Mouse (Mus musculus) forebrain, embryonic 14.5 days (tissue): ENCODE data around the gene Trim13. TPM values are rescaled to one million over a fixed set of nuclear protein-coding genes. Genes with fewer than 3 reads are reported as not detected.
A peak's percentile ranks its signal among the peaks of the same experiment; 100 is the strongest.
"Not testable (repeated sequence)": the region's sequence is repeated elsewhere in the genome, so short reads cannot be mapped to it uniquely, and the experiment has no call there.

Experiments
- ATAC-seq: fragments of 200-750 bp; cut with Nextera tagmentation; 2 replicates; pipeline ENCODE4 v1.8.0; 2017; ENCODE audit warnings: mild to moderate bottlenecking, moderate library complexity
- DNase-seq: peaks from one replicate; pipeline ENCODE4 v3.0.0-alpha.2; 2015; ENCODE audit warnings: low spot score
- H3K27ac ChIP-seq: fragments of 300-500 bp; sonication (generic); 2 replicates; pipeline ENCODE4 v1.5.1; 2014; ENCODE audit warnings: low read depth, mild to moderate bottlenecking, control low read depth, low read length, moderate library complexity
- H3K27me3 ChIP-seq: fragments of 300-500 bp; sonication (generic); replicated peaks from 2 replicates; pipeline ENCODE4 v1.6.1; 2014; ENCODE audit warnings: low read length, control low read depth, mixed read lengths; ENCODE audit not compliant: control insufficient read depth, insufficient read depth
- H3K36me3 ChIP-seq: fragments of 300-500 bp; sonication (generic); 2 replicates; pipeline ENCODE4 v1.6.1; 2014; ENCODE audit warnings: low read length, control low read depth; ENCODE audit not compliant: control insufficient read depth, insufficient read depth
- H3K4me1 ChIP-seq: fragments of 300-500 bp; sonication (generic); 2 replicates; pipeline ENCODE4 v1.6.1; 2014; ENCODE audit warnings: antibody characterized with exemption, low read length, control low read depth; ENCODE audit not compliant: control insufficient read depth, insufficient read depth
- H3K4me2 ChIP-seq: fragments of 300-500 bp; sonication (generic); 2 replicates; pipeline ENCODE4 v1.6.1; 2014; ENCODE audit warnings: mild to moderate bottlenecking, control low read depth, low read length
- H3K4me3 ChIP-seq: fragments of 300-500 bp; sonication (generic); 2 replicates; pipeline ENCODE4 v1.5.1; 2014; ENCODE audit warnings: low read depth, low read length, control low read depth
- H3K9ac ChIP-seq: fragments of 300-500 bp; sonication (generic); 2 replicates; pipeline ENCODE4 v1.6.1; 2014; ENCODE audit warnings: mild to moderate bottlenecking, low read length, control low read depth, moderate library complexity
- H3K9me3 ChIP-seq: fragments of 300-500 bp; sonication (generic); replicated peaks from 2 replicates; pipeline ENCODE4 v1.6.1; 2016; ENCODE audit warnings: low read length, control low read depth, mixed read lengths; ENCODE audit not compliant: control insufficient read depth
- WGBS: fragments of 180-500 bp; shearing (Covaris S2); extraction: QIAGEN DNeasy Blood & Tissue Kit; methylation state at CpG from one replicate; pipeline ENCODE4 v1.1.7; 2014; 5-methylcytosine and 5-hydroxymethylcytosine counted together
- polyA plus RNA-seq: library from polyadenylated mRNA; unstranded; fragments of >200 nt; fragmentation: Nextera tagmentation; extraction: Ambion mirVana; gene quantifications from 2 replicates; pipeline ENCODE4 v1.2.1, GENCODE M21; 2014

Trim13 gene
- polyA plus RNA-seq: 70.7 and 71.6 TPM in 2 replicates

DNA sequence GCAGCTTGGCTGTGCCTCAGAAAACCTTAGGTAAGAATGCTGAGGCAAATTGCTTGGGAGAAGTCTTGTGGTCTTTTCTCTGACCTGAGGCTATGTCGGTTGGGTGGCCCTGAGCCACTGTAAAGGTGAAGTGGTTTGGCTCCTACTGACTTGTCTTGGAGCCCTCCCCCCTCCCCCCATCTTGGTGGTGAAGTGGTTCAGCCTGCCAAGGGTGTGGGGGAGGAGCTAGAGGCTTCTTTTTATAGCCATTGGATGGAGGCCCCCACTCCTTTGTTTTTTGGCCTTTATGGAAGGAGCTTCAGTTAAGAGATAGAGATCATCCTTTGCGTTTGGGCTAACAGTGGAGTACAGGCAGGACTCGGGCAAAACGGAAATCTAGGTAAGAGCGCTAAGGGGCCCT, at the start of gene Trim13:
Trim13 (plus strand) TSS at position 280 of the 400 bp plus-strand sequence.
- peak within 1 kb of the TSS; percentile 85; the same call in 1 of the 2 replicates for H3K9ac ChIP-seq
- WGBS: 53% methylated on average over 5 of the region's 5 CpGs
- DNase-seq: no peak
- no peaks in the 10 kb centered on the region for H3K9me3 ChIP-seq
- peaks cover 18% of the 10 kb centered on the region for H3K4me1 ChIP-seq
- peak within 1 kb of the TSS; percentile 69 for H3K4me2 ChIP-seq
- H3K27ac ChIP-seq: no peak within 1 kb of the TSS
- H3K36me3 ChIP-seq: peaks cover 6% of the 10 kb centered on the region; the same call in 1 of the 2 replicates
- ATAC-seq: no peak
- no peaks in the 10 kb centered on the region for H3K27me3 ChIP-seq
- peak within 1 kb of the TSS; percentile 78 for H3K4me3 ChIP-seq

DNA sequence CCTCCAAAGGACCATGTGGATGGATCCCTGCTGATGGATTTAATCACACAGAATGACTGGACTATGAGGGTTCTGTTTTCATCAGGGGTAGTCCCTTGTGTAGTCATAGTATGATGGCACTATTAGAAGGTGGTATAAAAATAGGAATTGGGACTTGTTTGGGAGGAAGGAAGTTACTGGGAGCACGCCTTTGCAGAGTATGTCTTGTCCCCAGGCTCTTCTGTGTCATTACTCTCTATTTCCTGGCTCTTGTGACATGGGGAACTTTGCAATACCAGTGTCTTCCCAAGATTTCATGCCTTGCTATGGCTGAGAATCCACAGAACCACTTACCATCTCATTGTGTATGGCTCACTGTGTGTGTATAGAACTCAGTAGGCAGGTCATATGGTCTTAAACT, 49.4 kb upstream of the Trim13 start:
- no peak overlapping the region for H3K27ac ChIP-seq
- H3K4me3 ChIP-seq: no peak overlapping the region
- H3K36me3 ChIP-seq: peaks cover under 1% of the 10 kb centered on the region
- DNase-seq (no peak), ATAC-seq (no peak)
- WGBS: 93% methylated on average over 1 of the region's 1 CpGs
- no peak overlapping the region for H3K9ac ChIP-seq
- H3K27me3 ChIP-seq: no peaks in the 10 kb centered on the region
- no peak overlapping the region for H3K4me2 ChIP-seq
- H3K9me3 ChIP-seq: no peaks in the 10 kb centered on the region
- H3K4me1 ChIP-seq: no peaks in the 10 kb centered on the region

DNA sequence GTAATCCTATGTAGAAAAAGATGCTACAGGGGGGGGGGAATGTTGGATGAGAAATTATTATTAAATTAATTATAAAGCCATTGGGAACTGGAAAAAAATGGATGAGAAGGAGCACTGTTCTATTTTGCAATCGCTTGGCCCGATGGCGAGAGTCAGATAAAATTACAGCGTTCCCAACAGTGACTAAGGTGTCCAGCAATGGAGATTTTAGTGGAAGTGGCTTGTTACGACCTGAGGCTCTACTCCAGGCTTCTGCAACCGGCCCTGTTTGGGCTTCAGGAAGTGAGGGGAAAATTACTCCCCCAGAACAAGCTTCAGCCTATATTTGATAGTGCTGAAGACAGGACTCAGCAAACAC, 42.1 kb upstream of the Trim13 start:
- no peaks in the 10 kb centered on the region for H3K36me3 ChIP-seq
- no peaks in the 10 kb centered on the region for H3K27me3 ChIP-seq
- H3K4me3 ChIP-seq: peak overlapping the region; percentile 59
- H3K4me2 ChIP-seq: peak overlapping the region; percentile 90
- H3K9ac ChIP-seq: peak overlapping the region; percentile 78
- ATAC-seq (no peak), DNase-seq (no peak)
- H3K27ac ChIP-seq: 0 out of 2 replicates have a peak overlapping the region, but pooled peaks have one; percentile 86
- 7% methylated on average over 6 of the region's 6 CpGs for WGBS
- H3K4me1 ChIP-seq: peaks cover 3% of the 10 kb centered on the region
- no peaks in the 10 kb centered on the region for H3K9me3 ChIP-seq

DNA sequence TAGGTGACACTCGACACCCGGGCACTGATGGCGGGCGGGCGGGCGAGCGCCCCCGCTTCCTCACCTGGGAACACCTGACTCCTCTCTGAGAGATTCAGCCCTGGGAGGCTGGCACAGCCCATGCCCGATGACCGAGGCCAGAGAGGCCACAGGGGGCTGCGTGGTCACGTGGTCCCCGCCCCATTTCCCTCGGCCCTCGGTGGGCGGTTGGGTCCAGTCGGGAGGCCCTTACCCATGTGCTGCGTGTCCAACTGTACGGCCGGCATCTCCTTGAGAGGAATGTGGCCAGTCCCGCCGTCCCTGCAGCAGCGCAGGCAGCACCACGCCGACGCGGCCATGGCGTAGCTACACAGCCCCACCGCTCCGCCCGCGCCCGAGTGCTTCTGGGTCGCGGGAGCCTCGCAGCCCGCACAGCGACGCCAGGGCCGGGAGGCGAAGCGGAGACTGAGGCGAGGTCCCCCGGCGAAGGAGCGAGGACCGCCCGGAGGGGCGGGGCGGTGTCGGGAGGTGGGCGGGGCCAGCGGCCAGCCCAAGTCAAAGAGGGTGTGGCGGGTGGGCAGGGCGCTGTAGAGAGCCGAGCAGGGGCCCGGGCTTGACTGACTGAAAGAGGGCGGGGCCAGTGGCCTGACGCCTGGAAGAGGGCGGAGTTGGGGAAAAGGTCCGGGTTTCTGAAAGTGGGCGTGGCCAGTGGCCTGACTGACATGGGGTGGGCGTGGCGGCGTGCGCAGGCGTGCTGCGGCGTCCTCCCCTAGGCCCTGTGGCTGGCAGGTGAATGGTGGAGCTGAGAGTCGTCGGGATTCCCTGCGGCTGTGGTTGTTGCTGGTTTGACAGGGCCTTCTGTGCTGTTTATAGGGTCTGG, 41.5 kb upstream of the Trim13 start, which contains the start of gene Spryd7:
Spryd7 (minus strand) TSS at position 598 of the 859 bp plus-strand sequence.
- DNase-seq (peak; percentile 99), ATAC-seq (peak; percentile 97)
- no peaks in the 10 kb centered on the region for H3K9me3 ChIP-seq
- peak within 1 kb of the TSS; percentile 86 for H3K27ac ChIP-seq
- peaks cover 3% of the 10 kb centered on the region for H3K4me1 ChIP-seq
- under 1% methylated on average over 69 of the region's 72 CpGs for WGBS
- peak within 1 kb of the TSS; percentile 90 for H3K4me2 ChIP-seq
- H3K4me3 ChIP-seq: peak within 1 kb of the TSS; percentile 59
- no peaks in the 10 kb centered on the region for H3K27me3 ChIP-seq
- no peaks in the 10 kb centered on the region for H3K36me3 ChIP-seq
- peak within 1 kb of the TSS; percentile 78 for H3K9ac ChIP-seq

DNA sequence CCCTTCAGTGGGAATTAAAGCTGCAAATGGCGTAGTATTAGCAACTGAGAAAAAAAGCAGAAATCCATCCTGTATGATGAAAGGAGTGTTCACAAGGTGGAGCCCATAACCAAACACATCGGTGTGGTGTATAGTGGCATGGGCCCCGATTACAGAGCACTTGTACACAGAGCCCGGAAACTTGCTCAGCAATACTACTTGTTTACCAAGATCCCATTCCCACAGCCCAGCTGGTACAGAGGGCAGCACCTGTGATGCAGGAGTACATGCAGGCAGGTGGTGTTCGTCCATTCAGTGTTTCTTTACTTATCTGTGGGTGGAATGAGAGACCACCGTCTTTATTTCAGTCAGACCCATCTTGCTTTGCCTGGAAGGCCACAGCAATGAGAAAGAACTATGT, 39.1 kb upstream of the Trim13 start:
- H3K9ac ChIP-seq: no peak overlapping the region
- 89% methylated on average over 6 of the region's 6 CpGs for WGBS
- H3K4me2 ChIP-seq: no peak overlapping the region
- no peak overlapping the region for H3K4me3 ChIP-seq
- DNase-seq (no peak), ATAC-seq (no peak)
- no peaks in the 10 kb centered on the region for H3K27me3 ChIP-seq
- no peaks in the 10 kb centered on the region for H3K36me3 ChIP-seq
- peaks cover 3% of the 10 kb centered on the region for H3K4me1 ChIP-seq
- H3K27ac ChIP-seq: no peak overlapping the region
- H3K9me3 ChIP-seq: no peaks in the 10 kb centered on the region

DNA sequence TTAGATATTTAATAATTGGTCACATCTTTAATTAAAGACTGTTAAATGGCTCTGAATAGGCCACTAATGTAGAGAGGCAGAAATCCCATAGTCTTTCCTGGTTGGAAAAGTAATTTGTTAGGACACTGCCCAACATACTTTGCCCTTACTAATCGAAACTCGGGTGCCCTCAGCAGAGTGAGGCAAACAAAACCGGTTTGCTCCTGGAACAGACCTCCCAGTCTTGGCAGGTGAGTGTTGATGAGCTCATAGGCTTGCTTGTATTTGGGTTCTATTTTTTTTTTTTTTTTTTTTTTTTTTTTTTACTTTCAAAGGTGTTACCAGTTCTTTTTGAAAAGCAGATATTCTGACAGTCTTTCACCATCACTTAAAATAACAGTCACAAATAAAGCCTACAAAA, 38.2 kb upstream of the Trim13 start:
- H3K4me1 ChIP-seq: peaks cover 3% of the 10 kb centered on the region
- WGBS: 71% methylated on average over 3 of the region's 3 CpGs
- no peak overlapping the region for H3K4me2 ChIP-seq
- H3K9me3 ChIP-seq: no peaks in the 10 kb centered on the region
- no peak for DNase-seq
- no peak overlapping the region for H3K27ac ChIP-seq
- no peak for ATAC-seq
- H3K9ac ChIP-seq: no peak overlapping the region
- H3K27me3 ChIP-seq: no peaks in the 10 kb centered on the region
- no peak overlapping the region for H3K4me3 ChIP-seq
- H3K36me3 ChIP-seq: no peaks in the 10 kb centered on the region

DNA sequence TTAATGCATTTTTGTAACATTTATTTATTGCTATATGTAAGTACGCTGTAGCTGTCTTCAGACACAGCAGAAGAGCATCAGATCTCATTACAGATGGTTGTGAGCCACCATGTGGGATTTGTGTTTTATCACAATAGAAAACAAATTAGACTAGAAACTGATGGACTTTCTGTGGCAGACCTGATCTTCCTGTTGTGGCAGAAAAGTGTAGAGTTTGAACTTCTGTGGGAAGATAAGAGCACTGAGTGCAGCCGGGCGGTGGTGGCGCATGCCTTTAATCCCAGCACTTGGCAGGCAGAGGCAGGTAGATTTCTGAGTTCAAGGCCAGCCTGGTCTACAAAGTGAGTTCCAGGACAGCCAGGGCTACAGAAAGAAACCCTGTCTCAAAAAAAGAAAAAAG, 31.8 kb upstream of the Trim13 start:
- H3K27me3 ChIP-seq, H3K9ac ChIP-seq, H3K4me1 ChIP-seq, H3K9me3 ChIP-seq, DNase-seq, H3K27ac ChIP-seq, H3K36me3 ChIP-seq, H3K4me2 ChIP-seq, ATAC-seq, H3K4me3 ChIP-seq: not testable (repeated sequence)
- 92% methylated on average over 4 of the region's 4 CpGs for WGBS

DNA sequence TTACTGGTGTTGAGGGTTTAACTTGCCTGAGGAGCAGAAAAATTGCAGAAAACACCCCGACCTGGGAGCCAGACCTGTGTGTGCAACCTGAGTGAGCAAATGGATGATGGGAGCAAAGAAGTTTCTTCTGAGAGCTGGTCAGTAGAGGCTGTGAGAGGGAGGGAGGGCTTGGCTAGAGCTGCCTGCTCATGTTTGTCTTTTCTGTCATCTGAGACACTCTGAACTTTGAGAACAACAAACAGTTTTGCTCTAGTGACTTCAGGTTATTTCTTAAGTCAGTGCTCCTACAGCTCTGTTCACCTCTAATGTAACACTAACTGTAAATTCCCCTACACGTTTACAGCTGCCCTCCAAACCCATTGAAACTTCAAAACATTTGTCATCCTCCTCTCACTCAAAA, 28.7 kb upstream of the Trim13 start:
- DNase-seq (no peak), ATAC-seq (no peak)
- H3K36me3 ChIP-seq: no peaks in the 10 kb centered on the region
- no peaks in the 10 kb centered on the region for H3K9me3 ChIP-seq
- no peak overlapping the region for H3K27ac ChIP-seq
- no peak overlapping the region for H3K4me3 ChIP-seq
- H3K4me2 ChIP-seq: no peak overlapping the region
- H3K27me3 ChIP-seq: no peaks in the 10 kb centered on the region
- WGBS: 69% methylated on average over 2 of the region's 2 CpGs
- no peaks in the 10 kb centered on the region for H3K4me1 ChIP-seq
- no peak overlapping the region for H3K9ac ChIP-seq

DNA sequence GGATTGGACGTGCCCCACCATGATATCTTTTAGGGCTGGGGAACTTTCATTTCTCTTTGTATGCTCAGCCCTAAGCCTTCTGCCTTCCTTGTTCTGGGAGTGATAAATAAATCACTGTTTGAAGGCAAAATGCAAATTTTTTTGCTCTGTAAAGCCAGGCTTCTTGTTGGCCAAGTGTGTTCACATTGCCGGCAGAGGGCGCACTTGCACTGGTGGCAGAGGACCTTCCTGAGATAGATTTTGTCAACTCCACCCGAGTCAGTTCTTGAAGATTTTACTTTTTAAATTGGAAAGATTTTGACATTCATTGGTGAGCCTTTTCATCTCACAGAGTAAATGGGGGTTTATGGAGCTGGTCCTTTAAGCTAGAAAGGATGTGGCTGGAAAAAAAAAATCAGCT, 26.7 kb upstream of the Trim13 start:
- H3K4me2 ChIP-seq: no peak overlapping the region
- H3K4me3 ChIP-seq: no peak overlapping the region
- H3K9me3 ChIP-seq: no peaks in the 10 kb centered on the region
- 16% methylated on average over 4 of the region's 4 CpGs for WGBS
- no peaks in the 10 kb centered on the region for H3K36me3 ChIP-seq
- no peak overlapping the region for H3K9ac ChIP-seq
- H3K27me3 ChIP-seq: no peaks in the 10 kb centered on the region
- no peak overlapping the region for H3K27ac ChIP-seq
- H3K4me1 ChIP-seq: no peaks in the 10 kb centered on the region
- ATAC-seq (no peak), DNase-seq (peak; percentile 90)
